Mouse (Mus musculus) layer of hippocampus, adult 2 months (tissue): ENCODE data around the gene Cpb2. TPM values are rescaled to one million over a fixed set of nuclear protein-coding genes. Genes with fewer than 3 reads are reported as not detected.

ENCODE experiments used
- DNase-seq, 2 experiments: peaks; one replicate each; pipeline ENCODE4 v3.0.0; 2022; ENCODE audit warnings: low spot score in 2 of 2
- H3K27ac ChIP-seq: fragments of 200-600 bp; 2 replicates; pipeline ENCODE4 v1.8.1; 2022
- H3K4me3 ChIP-seq: fragments of 200-600 bp; 2 replicates; pipeline ENCODE4 v1.8.1; 2022; ENCODE audit warnings: mild to moderate bottlenecking
- CTCF ChIP-seq: fragments of 200-600 bp; conservative IDR thresholded peaks from 2 replicates; pipeline ENCODE4 v1.8.1; 2022; ENCODE audit warnings: antibody characterized with exemption, mild to moderate bottlenecking, moderate library complexity
- long read RNA-seq, 2 experiments: library from polyadenylated mRNA; stranded (forward); transcript quantifications; one replicate each; pipeline ENCODE4 v2.0.0; 2021; ENCODE audit warnings: borderline mapping rate in 2 of 2
- total RNA-seq, 2 experiments: library from RNA; stranded (reverse); gene quantifications; 2 replicates each; pipeline ENCODE4 v1.2.3; 2021

Gene Cpb2
- total RNA-seq, result not detected
- long read RNA-seq, experiment 1, result 0 reads
- long read RNA-seq, experiment 2, result 0 reads

DNA sequence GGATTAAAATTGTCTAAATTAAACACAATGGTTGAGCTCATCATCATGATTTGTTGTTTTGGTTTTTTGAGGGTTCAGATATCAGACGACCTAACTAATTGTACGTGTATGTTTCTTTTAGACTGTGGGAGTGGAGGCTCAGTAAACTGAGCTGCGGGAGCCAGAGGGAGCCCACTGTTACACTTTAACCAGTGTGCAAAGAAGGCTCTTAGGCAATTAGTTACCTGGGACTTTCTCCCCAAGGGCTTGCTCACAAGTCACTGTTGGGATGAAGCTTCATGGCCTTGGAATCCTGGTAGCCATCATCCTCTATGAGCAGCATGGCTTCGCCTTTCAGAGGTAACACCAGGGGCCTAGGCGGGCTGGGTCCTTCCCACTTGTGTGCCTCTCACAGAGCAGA lies at the start of gene Cpb2:
Cpb2 (plus strand) TSS at position 201 of the 400 bp plus-strand sequence.
- Histone ChIP-seq H3K27ac (no peak within 1 kb of the TSS), H3K4me3 (no peak within 1 kb of the TSS)
- DNase-seq, result no peak
- TF ChIP-seq CTCF, result no peak

- Histone ChIP-seq H3K4me3 (no peak overlapping the region), H3K27ac (no peak overlapping the region)
- no peak for TF ChIP-seq CTCF
- DNase-seq, result no peak
These were observed 49.7 kb upstream of the Cpb2 start for GRCm38 (mm10) chr14:75192427-75192826.

DNA sequence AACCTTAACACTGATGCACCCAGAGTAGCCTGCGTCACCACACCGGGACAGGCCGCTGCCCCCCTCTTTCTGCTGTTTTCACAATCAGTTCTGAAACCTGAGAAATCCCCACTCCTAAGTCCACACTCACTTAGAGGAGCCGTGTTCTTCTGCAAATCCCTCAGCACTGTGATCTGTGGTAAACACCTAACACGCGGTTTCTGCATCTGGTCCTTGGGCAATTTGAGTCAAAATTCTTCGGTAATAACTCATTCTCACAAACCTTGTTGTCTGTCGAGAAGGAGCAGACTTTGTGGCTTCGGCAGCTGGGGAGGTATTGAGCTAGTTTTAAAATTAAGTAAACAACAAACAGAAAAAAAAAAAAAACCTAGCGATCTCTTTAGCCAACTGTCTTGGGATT lies 49.2 kb upstream of the Cpb2 start:
- no peak for DNase-seq
- Histone ChIP-seq H3K4me3 (no peak overlapping the region), H3K27ac (no peak overlapping the region)
- no peak for TF ChIP-seq CTCF

GRCm38 (mm10) chr14:75195530-75195929 lies 46.6 kb upstream of the Cpb2 start:
- Histone ChIP-seq H3K27ac (no peak overlapping the region), H3K4me3 (no peak overlapping the region)
- TF ChIP-seq CTCF, result no peak
- DNase-seq, result no peak

DNA sequence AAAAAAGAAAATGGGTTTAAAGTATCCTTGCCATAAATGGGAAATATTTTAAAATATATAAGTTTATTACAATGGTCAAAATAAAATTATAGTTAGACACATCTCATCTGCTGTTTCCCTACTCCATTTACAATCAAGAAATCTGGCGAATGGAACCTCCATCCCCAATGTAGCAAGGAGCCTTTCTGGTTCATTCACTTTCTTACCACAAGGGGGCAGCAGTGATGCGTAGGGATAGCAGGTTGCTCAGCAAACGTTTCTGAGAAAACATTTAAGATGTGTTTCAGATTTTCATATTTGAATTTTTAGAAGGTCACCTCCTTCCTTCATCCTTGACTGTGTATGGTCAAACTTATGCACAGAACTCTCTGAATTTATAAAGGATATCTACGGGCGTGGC lies 45.1 kb upstream of the Cpb2 start:
- peak; percentile 95 for TF ChIP-seq CTCF
- H3K4me3 ChIP-seq, result no peak overlapping the region
- DNase-seq, result peak; percentile 62 to 80
- H3K27ac ChIP-seq, result no peak overlapping the region

- DNase-seq, result no peak
- TF ChIP-seq CTCF, result no peak
- no peak overlapping the region for H3K27ac ChIP-seq
- no peak overlapping the region for H3K4me3 ChIP-seq
These were observed 44.4 kb upstream of the Cpb2 start for GRCm38 (mm10) chr14:75197660-75198059.

DNA sequence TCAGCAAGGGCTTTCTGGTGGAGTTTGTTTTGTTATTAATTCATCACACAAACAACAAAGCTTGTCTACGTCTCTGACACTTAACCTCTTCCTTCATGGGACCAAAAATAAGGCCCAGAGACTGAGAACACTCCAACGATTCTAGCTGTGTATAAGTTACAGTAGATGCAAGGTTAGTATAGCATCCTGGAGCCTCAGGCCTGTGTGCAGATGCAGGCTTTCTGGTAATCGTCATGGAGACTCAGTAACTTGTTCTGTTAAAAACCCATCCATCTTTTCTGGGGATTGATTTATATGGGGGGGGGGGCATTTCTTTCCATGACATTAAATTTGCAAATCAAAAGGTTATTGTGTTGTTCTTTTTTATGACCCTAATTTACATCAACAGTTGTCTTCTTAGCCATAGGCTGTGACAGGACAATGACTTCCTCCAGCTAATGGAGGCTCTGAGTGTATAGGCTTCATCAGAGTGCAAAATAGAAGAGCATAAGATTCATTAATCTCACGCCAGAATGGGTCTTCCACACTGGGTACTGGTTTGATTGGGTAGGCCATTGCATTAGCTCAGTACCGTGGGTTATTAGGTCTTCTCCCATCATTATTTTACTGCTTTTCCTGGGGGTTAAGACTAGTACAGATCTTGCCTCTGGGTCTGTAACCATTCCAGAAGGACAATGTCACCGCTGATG lies 36.6 kb upstream of the Cpb2 start:
- DNase-seq, result no peak
- no peak for TF ChIP-seq CTCF
- Histone ChIP-seq H3K4me3 (no peak overlapping the region), H3K27ac (no peak overlapping the region)

- DNase-seq, result no peak
- no peak overlapping the region for H3K27ac ChIP-seq
- H3K4me3 ChIP-seq, result no peak overlapping the region
- TF ChIP-seq CTCF, result no peak
These were observed 35.8 kb upstream of the Cpb2 start for GRCm38 (mm10) chr14:75206307-75206706.

DNA sequence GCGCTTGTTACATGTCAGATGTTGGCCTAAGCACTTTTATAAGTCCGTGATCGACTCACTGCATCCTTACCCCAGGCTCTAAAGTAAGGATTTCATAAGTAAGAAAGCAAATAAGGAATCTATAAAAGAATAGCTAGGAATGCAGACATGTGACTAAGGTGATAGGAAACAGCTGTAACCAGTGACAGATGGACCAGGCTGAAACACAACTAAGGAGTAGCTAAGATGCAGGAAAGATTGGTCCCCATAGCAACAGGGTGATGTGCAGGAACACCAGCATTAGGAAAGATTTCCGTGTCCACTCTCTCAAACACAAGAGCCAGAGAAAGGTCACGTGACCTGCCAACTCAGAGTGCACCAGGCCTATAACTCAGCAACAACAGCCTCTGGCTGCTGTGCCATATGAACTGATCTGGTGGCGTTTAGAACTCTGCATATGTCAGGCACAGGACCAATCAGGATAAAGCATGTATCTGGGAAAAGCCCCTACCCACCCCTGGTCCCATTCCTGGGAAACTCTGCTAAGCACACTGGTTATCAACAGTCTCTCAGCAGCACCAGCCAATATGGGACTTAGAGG lies 33.4 kb upstream of the Cpb2 start:
- DNase-seq, result no peak
- TF ChIP-seq CTCF, result no peak
- H3K4me3 ChIP-seq, result no peak overlapping the region
- H3K27ac ChIP-seq, result no peak overlapping the region

DNA sequence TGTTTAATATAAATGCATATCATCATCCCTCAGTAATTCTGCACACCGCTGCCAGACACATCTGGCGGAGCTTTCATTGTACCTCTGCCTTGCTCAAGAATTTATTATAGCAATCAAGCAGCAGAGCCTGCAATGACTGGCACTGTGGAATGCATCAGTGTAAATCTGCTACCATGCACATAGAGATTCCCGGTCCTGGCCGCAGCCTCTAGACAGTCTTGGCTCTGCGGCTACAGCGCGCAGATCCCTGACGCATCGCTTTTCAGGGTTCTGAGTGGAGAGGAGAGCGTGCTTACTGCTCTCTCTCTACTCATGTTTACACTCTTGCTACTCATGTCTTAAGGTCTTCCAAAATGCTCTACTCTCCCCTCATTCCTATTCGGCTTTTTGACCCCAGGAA lies 28.3 kb upstream of the Cpb2 start:
- no peak overlapping the region for H3K4me3 ChIP-seq
- DNase-seq, result no peak
- H3K27ac ChIP-seq, result no peak overlapping the region
- no peak for TF ChIP-seq CTCF

GRCm38 (mm10) chr14:75218843-75219242 lies 23.2 kb upstream of the Cpb2 start:
- no peak for DNase-seq
- H3K27ac ChIP-seq, result no peak overlapping the region
- TF ChIP-seq CTCF, result no peak
- no peak overlapping the region for H3K4me3 ChIP-seq

- Histone ChIP-seq H3K4me3 (no peak overlapping the region), H3K27ac (no peak overlapping the region)
- no peak for DNase-seq
- TF ChIP-seq CTCF, result no peak
These were observed 22.7 kb upstream of the Cpb2 start for GRCm38 (mm10) chr14:75219250-75219913.

- no peak overlapping the region for H3K27ac ChIP-seq
- no peak for TF ChIP-seq CTCF
- H3K4me3 ChIP-seq, result no peak overlapping the region
- DNase-seq, result no peak
These were observed 19.7 kb upstream of the Cpb2 start for GRCm38 (mm10) chr14:75222386-75222785.
